Mouse (Mus musculus) myocyte (in vitro differentiated cells): Measurements from ENCODE around the gene Rbck1.

ENCODE experiments used
- CEBPB ChIP-seq: IDR thresholded peaks from 2 replicates; pipeline ENCODE4 v1.6.1; 2011; ENCODE audit warnings: mild to moderate bottlenecking, moderate library complexity; ENCODE audit not compliant: poor library complexity, insufficient read depth, severe bottlenecking
- E2F4 ChIP-seq: IDR thresholded peaks from one replicate; pipeline ENCODE4 v1.6.1; 2011; ENCODE audit warnings: mild to moderate bottlenecking, control low read depth, moderate library complexity; ENCODE audit not compliant: insufficient read depth
- MAX ChIP-seq: IDR thresholded peaks from one replicate; pipeline ENCODE4 v1.6.1; 2011; ENCODE audit warnings: low read depth, mild to moderate bottlenecking, control low read depth
- MYOD1 ChIP-seq, 3 experiments: IDR thresholded peaks; one replicate each; pipeline ENCODE4 v1.6.1; 2011; ENCODE audit warnings: control low read depth in 2 of 3, low read depth in 2 of 3, mild to moderate bottlenecking in 2 of 3, moderate library complexity in 1 of 3; ENCODE audit not compliant: insufficient read length in 2 of 3, control insufficient read depth in 1 of 3
- MYOG ChIP-seq, 3 experiments: IDR thresholded peaks; one replicate each; pipeline ENCODE4 v1.6.1; 2011; ENCODE audit warnings: control low read depth in 2 of 3, low read depth in 2 of 3, mild to moderate bottlenecking in 2 of 3; ENCODE audit not compliant: insufficient read length in 2 of 3, control insufficient read depth in 1 of 3, insufficient read depth in 1 of 3
- POLR2A ChIP-seq: IDR thresholded peaks from one replicate; pipeline ENCODE4 v1.6.1; 2011; ENCODE audit warnings: low read depth, mild to moderate bottlenecking, control low read depth, moderate library complexity; ENCODE audit not compliant: insufficient read length
- POLR2AphosphoS2 ChIP-seq: IDR thresholded peaks from one replicate; pipeline ENCODE4 v1.6.1; 2011; ENCODE audit warnings: low read depth, control low read depth; ENCODE audit not compliant: insufficient read length
- REST ChIP-seq: IDR thresholded peaks from one replicate; pipeline ENCODE4 v1.6.1; 2011; ENCODE audit warnings: mild to moderate bottlenecking, control low read depth, moderate library complexity; ENCODE audit not compliant: insufficient read depth, insufficient read length
- SRF ChIP-seq: IDR thresholded peaks from one replicate; pipeline ENCODE4 v1.6.1; 2011; ENCODE audit warnings: low read depth; ENCODE audit not compliant: control insufficient read depth, insufficient read length
- TCF12 ChIP-seq: IDR thresholded peaks from one replicate; pipeline ENCODE4 v1.6.1; 2011; ENCODE audit warnings: mild to moderate bottlenecking, control low read depth; ENCODE audit not compliant: poor library complexity, insufficient read depth, severe bottlenecking
- TCF3 ChIP-seq: IDR thresholded peaks from one replicate; pipeline ENCODE4 v1.6.1; 2011; ENCODE audit warnings: low read depth, control low read depth; ENCODE audit not compliant: insufficient read length
- USF1 ChIP-seq: IDR thresholded peaks from one replicate; pipeline ENCODE4 v1.6.1; 2011; ENCODE audit warnings: low read depth, mild to moderate bottlenecking, control low read depth, moderate library complexity

GRCm38 (mm10) chr2:152360271-152360775, 27.9 kb upstream of the Rbck1 start:
- TF ChIP-seq TCF12, result no peak
- TF ChIP-seq POLR2AphosphoS2, result no peak
- TF ChIP-seq POLR2A, result no peak
- TF ChIP-seq USF1, result no peak
- TF ChIP-seq CEBPB, result no peak
- no peak for TF ChIP-seq TCF3
- no peak for TF ChIP-seq REST
- no peak for TF ChIP-seq E2F4
- TF ChIP-seq MAX, result no peak
- no peak for TF ChIP-seq MYOD1 (IDR thresholded peaks at IDR 0.05; ENCODE audit: control insufficient read depth in 1 of 3, insufficient read length in 2 of 3, low read depth in 2 of 3)
- TF ChIP-seq MYOG (IDR thresholded peaks at IDR 0.05; ENCODE audit: control insufficient read depth in 1 of 3, insufficient read depth in 1 of 3, insufficient read length in 2 of 3, low read depth in 2 of 3), result no peak
- TF ChIP-seq SRF, result no peak
